Mouse (Mus musculus) neural tube, embryonic 12.5 days (tissue): Measurements from ENCODE around the gene Pdcd5. TPM values are rescaled to one million over a fixed set of nuclear protein-coding genes. Genes with fewer than 3 reads are reported as not detected.

Experiments
- ATAC-seq: fragments of 200-750 bp; cut with Nextera tagmentation; 2 replicates; pipeline ENCODE4 v1.8.0; 2017; ENCODE audit warnings: low read depth, mild to moderate bottlenecking, moderate TSS enrichment, moderate library complexity; ENCODE audit not compliant: low FRiP score
- H3K27ac ChIP-seq: fragments of 300-500 bp; sonication (generic); 2 replicates; pipeline ENCODE4 v1.5.1; 2016
- H3K27me3 ChIP-seq: fragments of 300-500 bp; sonication (generic); replicated peaks from 2 replicates; pipeline ENCODE4 v1.6.1; 2016; ENCODE audit warnings: mild to moderate bottlenecking
- H3K36me3 ChIP-seq: fragments of 300-500 bp; sonication (generic); 2 replicates; pipeline ENCODE4 v1.6.1; 2016; ENCODE audit warnings: mild to moderate bottlenecking
- H3K4me1 ChIP-seq: fragments of 300-500 bp; sonication (generic); 2 replicates; pipeline ENCODE4 v1.6.1; 2016
- H3K4me2 ChIP-seq: fragments of 300-500 bp; sonication (generic); replicated peaks from 2 replicates; pipeline ENCODE4 v1.6.1; 2016; ENCODE audit warnings: mild to moderate bottlenecking
- H3K4me3 ChIP-seq: fragments of 300-500 bp; sonication (generic); 2 replicates; pipeline ENCODE4 v1.5.1; 2016
- H3K9ac ChIP-seq: fragments of 300-500 bp; sonication (generic); 2 replicates; pipeline ENCODE4 v1.6.1; 2016; ENCODE audit warnings: mild to moderate bottlenecking
- H3K9me3 ChIP-seq: fragments of 300-500 bp; sonication (generic); 2 replicates; pipeline ENCODE4 v1.6.1; 2016; ENCODE audit warnings: mild to moderate bottlenecking
- WGBS: fragments of 180-500 bp; shearing (Covaris S2); methylation state at CpG from one replicate; pipeline ENCODE4 v1.1.7; 2016; 5-methylcytosine and 5-hydroxymethylcytosine counted together
- polyA plus RNA-seq: library from polyadenylated mRNA; unstranded; fragments of >200 nt; fragmentation: Nextera tagmentation; extraction: Ambion mirVana; gene quantifications from 2 replicates; pipeline ENCODE4 v1.2.1, GENCODE M21; 2016

The Pdcd5 gene
- polyA plus RNA-seq: 267 and 276 TPM in 2 replicates

- ATAC-seq: peak; percentile 92
- peak within 1 kb of the TSS; percentile 62; the same call in 1 of the 2 replicates for H3K27ac ChIP-seq
- H3K9me3 ChIP-seq: 0 out of 2 replicates have a peak, but pooled peaks cover 5% of the 10 kb centered on the region
- H3K27me3 ChIP-seq: no peaks in the 10 kb centered on the region
- H3K4me1 ChIP-seq: no peaks in the 10 kb centered on the region
- H3K4me3 ChIP-seq: peak within 1 kb of the TSS; percentile 95
- peak within 1 kb of the TSS; percentile 85 for H3K9ac ChIP-seq
- peaks cover 29% of the 10 kb centered on the region for H3K36me3 ChIP-seq
- peak within 1 kb of the TSS; percentile 78 for H3K4me2 ChIP-seq
- WGBS: under 1% methylated on average over 64 of the region's 64 CpGs
These were observed at the start of gene Pdcd5 for GRCm38 (mm10) chr7:35647101-35647698. Gene Pdcd5, minus strand, starts transcription at chr7:35647521.

GRCm38 (mm10) chr7:35692641-35693040 is 45.3 kb upstream of the Pdcd5 start:
- 93% methylated on average over 12 of the region's 12 CpGs for WGBS
- Histone ChIP-seq H3K4me2 (no peak overlapping the region), H3K4me1 (no peaks in the 10 kb centered on the region; the same call in 1 of the 2 replicates), H3K36me3 (peaks cover 40% of the 10 kb centered on the region), H3K9ac (no peak overlapping the region), H3K27me3 (no peaks in the 10 kb centered on the region), H3K9me3 (no peaks in the 10 kb centered on the region), H3K27ac (no peak overlapping the region), H3K4me3 (no peak overlapping the region)
- ATAC-seq: no peak

DNA sequence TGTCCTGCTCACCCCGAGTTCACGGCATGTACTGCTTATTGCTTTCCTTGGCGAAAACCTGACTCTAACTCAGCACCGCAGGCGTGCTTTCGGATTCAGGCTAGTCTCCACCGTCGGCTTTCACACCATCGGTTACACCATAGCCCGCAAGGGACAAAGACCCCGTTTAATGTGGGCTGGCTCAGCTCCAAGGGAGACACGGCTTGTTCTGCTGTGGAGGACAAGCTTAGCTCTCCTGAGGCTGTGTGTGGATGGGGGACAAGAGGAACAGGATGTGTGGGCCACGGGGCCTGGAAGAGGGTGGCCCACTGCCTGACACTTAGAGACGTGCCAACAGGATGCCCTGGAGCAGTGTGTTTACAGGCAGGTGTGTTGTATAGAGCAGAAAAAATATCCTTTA is 44.8 kb upstream of the Pdcd5 start:
- Histone ChIP-seq H3K9me3 (no peaks in the 10 kb centered on the region), H3K36me3 (peaks cover 40% of the 10 kb centered on the region), H3K4me1 (no peaks in the 10 kb centered on the region; the same call in 1 of the 2 replicates), H3K4me2 (no peak overlapping the region), H3K9ac (no peak overlapping the region), H3K27ac (no peak overlapping the region), H3K4me3 (no peak overlapping the region), H3K27me3 (no peaks in the 10 kb centered on the region)
- ATAC-seq: no peak
- 78% methylated on average over 14 of the region's 14 CpGs for WGBS

DNA sequence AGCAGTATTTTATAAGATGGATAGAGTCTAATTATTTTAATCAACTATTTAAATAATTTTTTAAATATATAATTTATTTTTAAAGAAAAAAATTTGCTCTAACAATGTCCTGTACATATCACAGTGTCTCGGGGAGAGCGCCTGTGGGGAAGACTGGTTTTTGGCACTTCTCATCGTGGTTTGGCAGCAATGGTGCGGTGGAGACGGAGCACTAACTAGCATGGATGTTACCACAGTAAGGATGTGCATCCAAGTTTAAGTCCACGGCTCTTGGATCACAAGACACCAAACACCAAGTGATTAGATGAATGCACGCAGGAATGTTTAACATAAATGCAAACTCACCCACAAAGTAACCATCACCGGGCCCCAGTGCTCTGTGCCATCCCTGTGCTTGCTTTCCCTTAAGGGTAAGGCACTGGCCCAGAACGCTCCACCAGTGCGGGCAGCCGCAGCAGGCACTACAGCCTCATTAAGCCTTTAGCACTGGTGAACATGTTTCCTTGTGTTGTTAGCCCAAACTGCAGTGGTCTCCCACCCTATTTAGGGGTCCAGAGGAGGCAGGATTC is 41.5 kb upstream of the Pdcd5 start:
- Histone ChIP-seq H3K27me3 (no peaks in the 10 kb centered on the region), H3K36me3 (peaks cover 31% of the 10 kb centered on the region), H3K9me3 (no peaks in the 10 kb centered on the region), H3K4me3 (no peak overlapping the region), H3K9ac (no peak overlapping the region), H3K27ac (no peak overlapping the region), H3K4me2 (no peak overlapping the region), H3K4me1 (no peaks in the 10 kb centered on the region; the same call in none of the 2 replicates)
- no peak for ATAC-seq
- 93% methylated on average over 11 of the region's 11 CpGs for WGBS

GRCm38 (mm10) chr7:35688276-35688675 is 41.0 kb upstream of the Pdcd5 start:
- Histone ChIP-seq H3K36me3 (peaks cover 31% of the 10 kb centered on the region), H3K27ac (no peak overlapping the region), H3K27me3 (no peaks in the 10 kb centered on the region), H3K4me2 (no peak overlapping the region), H3K4me3 (no peak overlapping the region), H3K9ac (no peak overlapping the region), H3K4me1 (no peaks in the 10 kb centered on the region; the same call in none of the 2 replicates), H3K9me3 (no peaks in the 10 kb centered on the region)
- no peak for ATAC-seq
- WGBS: 62% methylated on average over 9 of the region's 9 CpGs

GRCm38 (mm10) chr7:35687229-35687628 is 39.9 kb upstream of the Pdcd5 start:
- H3K27ac ChIP-seq: no peak overlapping the region
- H3K4me3 ChIP-seq: no peak overlapping the region
- peaks cover 22% of the 10 kb centered on the region for H3K36me3 ChIP-seq
- H3K9me3 ChIP-seq: no peaks in the 10 kb centered on the region
- H3K27me3 ChIP-seq: no peaks in the 10 kb centered on the region
- H3K4me2 ChIP-seq: peak overlapping the region; percentile 25
- no peak; the same call in 1 of the 2 replicates for ATAC-seq
- no peaks in the 10 kb centered on the region; the same call in none of the 2 replicates for H3K4me1 ChIP-seq
- no peak overlapping the region for H3K9ac ChIP-seq
- WGBS: 25% methylated on average over 10 of the region's 10 CpGs

DNA sequence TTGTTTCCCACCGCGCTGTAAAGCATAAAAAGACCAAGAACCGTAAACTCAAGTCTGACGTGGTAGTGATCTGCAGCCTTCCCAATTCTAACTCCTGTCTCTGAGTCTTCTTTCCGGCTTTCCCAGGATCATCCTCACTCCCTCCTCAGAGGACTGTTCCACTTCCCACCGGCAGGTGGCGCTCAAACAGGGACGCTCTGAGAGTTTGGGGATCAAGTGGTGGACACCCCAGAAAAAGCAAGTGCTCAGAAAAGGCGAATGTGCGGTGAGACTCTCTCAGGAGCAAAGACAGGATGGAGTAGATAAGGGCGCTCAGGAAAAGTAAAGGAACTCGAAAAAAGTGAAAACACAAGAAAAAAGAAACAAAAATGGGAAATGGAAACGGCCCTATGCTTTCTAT is 39.4 kb upstream of the Pdcd5 start:
- no peak overlapping the region for H3K9ac ChIP-seq
- H3K27me3 ChIP-seq: no peaks in the 10 kb centered on the region
- H3K4me1 ChIP-seq: no peaks in the 10 kb centered on the region; the same call in 1 of the 2 replicates
- 27% methylated on average over 13 of the region's 13 CpGs for WGBS
- no peak overlapping the region for H3K27ac ChIP-seq
- no peak overlapping the region for H3K4me3 ChIP-seq
- peaks cover 17% of the 10 kb centered on the region; the same call in 1 of the 2 replicates for H3K36me3 ChIP-seq
- no peaks in the 10 kb centered on the region for H3K9me3 ChIP-seq
- ATAC-seq: no peak
- H3K4me2 ChIP-seq: peak overlapping the region; percentile 25

GRCm38 (mm10) chr7:35686216-35686615 is 38.9 kb upstream of the Pdcd5 start:
- H3K36me3 ChIP-seq: peaks cover 12% of the 10 kb centered on the region; the same call in 1 of the 2 replicates
- H3K27ac ChIP-seq: no peak overlapping the region
- no peaks in the 10 kb centered on the region for H3K27me3 ChIP-seq
- no peak for ATAC-seq
- H3K4me2 ChIP-seq: no peak overlapping the region
- no peaks in the 10 kb centered on the region for H3K9me3 ChIP-seq
- H3K9ac ChIP-seq: no peak overlapping the region
- 77% methylated on average over 11 of the region's 11 CpGs for WGBS
- H3K4me3 ChIP-seq: no peak overlapping the region
- no peaks in the 10 kb centered on the region; the same call in 1 of the 2 replicates for H3K4me1 ChIP-seq

DNA sequence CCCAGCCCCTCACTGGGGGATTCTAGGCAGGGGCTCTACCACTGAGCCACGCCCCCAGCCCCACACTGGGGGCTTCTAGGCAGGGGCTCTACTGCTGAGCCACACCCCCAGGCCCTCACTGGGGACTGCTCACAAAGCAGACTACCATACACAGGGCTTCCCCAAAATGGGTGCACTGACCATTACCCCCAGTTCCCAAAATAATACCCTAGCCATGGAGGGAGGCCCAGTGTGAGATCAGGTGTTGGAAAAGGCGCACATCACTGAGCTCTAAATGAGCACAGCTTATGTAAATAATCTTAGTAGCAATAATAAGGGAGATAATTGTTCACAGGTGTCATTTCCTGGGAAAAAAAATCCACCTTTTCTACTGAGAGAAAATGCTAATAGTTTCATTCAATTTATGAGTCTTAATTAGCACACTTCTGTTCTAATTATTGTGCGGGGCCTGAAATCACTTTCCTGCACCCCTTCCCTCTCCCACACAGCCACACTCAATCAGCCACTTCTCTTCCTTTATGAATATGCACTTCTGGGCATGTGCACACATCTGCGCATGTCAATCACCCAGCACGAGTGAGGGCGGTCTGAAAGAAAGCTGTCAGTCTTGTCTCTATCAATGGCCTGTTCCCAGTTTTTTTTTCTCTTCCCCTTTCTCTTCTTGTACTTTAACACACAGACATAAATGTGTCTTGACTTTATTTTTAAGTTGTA is 36.2 kb upstream of the Pdcd5 start:
- Histone ChIP-seq H3K4me1 (no peaks in the 10 kb centered on the region; the same call in 1 of the 2 replicates), H3K36me3 (no peaks in the 10 kb centered on the region), H3K27me3 (no peaks in the 10 kb centered on the region), H3K4me2 (no peak overlapping the region), H3K9me3 (no peaks in the 10 kb centered on the region), H3K9ac (no peak overlapping the region), H3K27ac (no peak overlapping the region), H3K4me3 (no peak overlapping the region)
- WGBS: 87% methylated on average over 6 of the region's 6 CpGs
- ATAC-seq: no peak

DNA sequence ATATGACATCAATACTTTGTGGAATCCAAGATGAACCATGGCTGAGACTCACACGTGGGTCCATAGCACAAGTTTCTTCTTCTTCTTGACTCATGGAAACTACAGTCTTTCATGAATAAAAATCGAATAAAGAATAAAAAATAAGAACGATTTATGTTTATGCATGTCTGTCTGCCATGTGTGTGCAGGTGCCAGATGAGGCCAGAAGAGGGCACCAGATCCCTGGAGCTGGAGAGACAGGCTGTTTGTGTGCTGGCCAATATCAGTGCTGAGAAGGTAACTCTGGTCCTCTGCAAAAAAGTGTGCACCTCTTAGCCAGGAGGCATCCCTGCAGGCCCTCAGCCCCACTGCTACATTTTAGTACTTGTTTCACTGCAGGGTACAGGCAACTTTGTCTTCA is 34.2 kb upstream of the Pdcd5 start:
- Histone ChIP-seq H3K4me3 (no peak overlapping the region), H3K27me3 (no peaks in the 10 kb centered on the region), H3K36me3 (no peaks in the 10 kb centered on the region), H3K4me2 (no peak overlapping the region), H3K27ac (no peak overlapping the region), H3K4me1 (no peaks in the 10 kb centered on the region; the same call in 1 of the 2 replicates), H3K9me3 (no peaks in the 10 kb centered on the region), H3K9ac (no peak overlapping the region)
- WGBS: 78% methylated on average over 3 of the region's 3 CpGs
- no peak for ATAC-seq

DNA sequence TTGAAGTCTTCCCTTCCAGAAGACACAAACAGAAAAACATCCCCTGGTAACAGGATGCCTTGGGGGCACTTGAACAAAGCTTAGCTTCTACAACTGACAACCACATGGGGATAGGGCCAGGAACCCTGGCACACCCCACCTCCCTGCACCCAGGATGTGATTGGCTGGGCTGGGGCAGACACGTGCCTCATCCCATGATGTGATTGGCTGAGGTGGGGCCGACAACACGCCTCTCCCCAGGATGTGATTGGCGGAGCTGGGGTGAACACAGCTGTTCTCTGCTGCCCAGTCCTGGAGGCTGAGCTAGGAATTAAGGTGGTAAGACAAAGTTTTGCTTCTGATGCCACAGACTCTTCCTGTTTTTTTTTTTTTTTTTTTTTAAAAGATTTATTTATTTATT is 31.7 kb upstream of the Pdcd5 start:
- WGBS: 81% methylated on average over 4 of the region's 4 CpGs
- Histone ChIP-seq H3K27me3 (no peaks in the 10 kb centered on the region), H3K36me3 (no peaks in the 10 kb centered on the region), H3K27ac (no peak overlapping the region), H3K9ac (no peak overlapping the region), H3K4me2 (no peak overlapping the region), H3K4me1 (no peaks in the 10 kb centered on the region), H3K9me3 (no peaks in the 10 kb centered on the region), H3K4me3 (no peak overlapping the region)
- no peak for ATAC-seq
